Mouse (Mus musculus): ENCODE results near the gene Ergic2.
A peak's percentile ranks its signal among the peaks of the same experiment; 100 is the strongest.

Ergic2 gene

GRCm38 (mm10) chr6:148211897-148212680 lies at the start of gene Ergic2:
Gene Ergic2, minus strand, starts transcription at chr6:148212374.
- DNase-seq (ENCODE audit: low read depth) = peak; percentile 100

GRCm38 (mm10) chr6:148260729-148261101 lies 48.5 kb upstream of the Ergic2 start:
- DNase-seq (ENCODE audit: low read depth) = no peak

- DNase-seq (ENCODE audit: low read depth) = no peak
Observed at GRCm38 (mm10) chr6:148259979-148260728, 48.0 kb upstream of the Ergic2 start.

- DNase-seq (ENCODE audit: low read depth) = no peak
Observed at GRCm38 (mm10) chr6:148259074-148259473, 46.9 kb upstream of the Ergic2 start.

- no peak for DNase-seq (ENCODE audit: low read depth)
Observed at GRCm38 (mm10) chr6:148257805-148258204, 45.6 kb upstream of the Ergic2 start.

GRCm38 (mm10) chr6:148256109-148256508 lies 43.9 kb upstream of the Ergic2 start:
- DNase-seq (ENCODE audit: low read depth) = no peak

GRCm38 (mm10) chr6:148255395-148256053 lies 43.4 kb upstream of the Ergic2 start:
- DNase-seq (ENCODE audit: low read depth) = no peak

- no peak for DNase-seq (ENCODE audit: low read depth)
Observed at GRCm38 (mm10) chr6:148249221-148249620, 37.0 kb upstream of the Ergic2 start.

- DNase-seq (ENCODE audit: low read depth) = peak; percentile 88
Observed at GRCm38 (mm10) chr6:148248625-148249024, 36.5 kb upstream of the Ergic2 start.

- DNase-seq (ENCODE audit: low read depth) = no peak
Observed at GRCm38 (mm10) chr6:148246544-148246943, 34.4 kb upstream of the Ergic2 start.

- DNase-seq (ENCODE audit: low read depth) = no peak
Observed at GRCm38 (mm10) chr6:148244836-148245235, 32.7 kb upstream of the Ergic2 start.

- DNase-seq (ENCODE audit: low read depth) = no peak
Observed at GRCm38 (mm10) chr6:148242304-148242703, 30.1 kb upstream of the Ergic2 start.

- DNase-seq (ENCODE audit: low read depth) = no peak
Observed at GRCm38 (mm10) chr6:148241685-148242084, 29.5 kb upstream of the Ergic2 start.

GRCm38 (mm10) chr6:148239311-148239710 lies 27.1 kb upstream of the Ergic2 start:
- no peak for DNase-seq (ENCODE audit: low read depth)

GRCm38 (mm10) chr6:148237453-148237852 lies 25.3 kb upstream of the Ergic2 start:
- DNase-seq (ENCODE audit: low read depth) = no peak

- no peak for DNase-seq (ENCODE audit: low read depth)
Observed at GRCm38 (mm10) chr6:148234105-148234828, 22.1 kb upstream of the Ergic2 start.

- DNase-seq (ENCODE audit: low read depth) = no peak
Observed at GRCm38 (mm10) chr6:148227542-148227941, 15.4 kb upstream of the Ergic2 start.

GRCm38 (mm10) chr6:148222686-148223085 lies 10.5 kb upstream of the Ergic2 start:
- DNase-seq (ENCODE audit: low read depth) = no peak

GRCm38 (mm10) chr6:148218235-148219076 lies 6.3 kb upstream of the Ergic2 start:
- no peak for DNase-seq (ENCODE audit: low read depth)

- no peak for DNase-seq (ENCODE audit: low read depth)
Observed at GRCm38 (mm10) chr6:148216752-148217151, 4.6 kb upstream of the Ergic2 start.

- peak; percentile 84 for DNase-seq (ENCODE audit: low read depth)
Observed at GRCm38 (mm10) chr6:148214765-148215164, 2.6 kb upstream of the Ergic2 start.
